Mouse (Mus musculus): ENCODE results near the gene Ranbp9.

DNA sequence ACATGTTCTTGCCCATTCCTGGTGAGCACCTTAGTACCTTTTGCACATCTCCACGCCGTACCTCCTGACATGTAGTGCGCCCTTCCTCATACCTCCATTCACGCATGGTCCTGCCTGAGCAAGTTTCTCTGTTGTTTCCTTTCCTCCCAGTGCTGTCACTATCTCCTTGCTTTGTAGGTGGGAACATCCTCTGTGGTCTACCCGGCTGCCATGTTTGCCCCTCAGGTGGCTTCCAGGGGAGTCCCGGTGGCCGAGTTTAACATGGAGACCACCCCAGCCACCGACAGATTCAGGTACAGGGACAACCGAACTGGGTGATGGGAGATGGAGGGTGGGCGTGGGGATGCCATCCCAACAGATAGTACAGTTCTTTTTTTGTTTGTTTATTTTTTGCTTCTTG, 95.8 kb downstream of the Ranbp9 start:
- TF ChIP-seq CTCF (IDR thresholded peaks at IDR 0.05; ENCODE audit: extremely low read depth, insufficient read depth, insufficient read length, insufficient replicate concordance) (no peak), POLR2A (IDR thresholded peaks at IDR 0.05; ENCODE audit: low read depth, low read length) (no peak)
